Mouse (Mus musculus): ENCODE results near the gene Ckm. TPM values are rescaled to one million over a fixed set of nuclear protein-coding genes. Genes with fewer than 3 reads are reported as not detected.

The Ckm gene
- polyA plus RNA-seq, 1 experiment from 2014 or later: 0.82 TPM

DNA sequence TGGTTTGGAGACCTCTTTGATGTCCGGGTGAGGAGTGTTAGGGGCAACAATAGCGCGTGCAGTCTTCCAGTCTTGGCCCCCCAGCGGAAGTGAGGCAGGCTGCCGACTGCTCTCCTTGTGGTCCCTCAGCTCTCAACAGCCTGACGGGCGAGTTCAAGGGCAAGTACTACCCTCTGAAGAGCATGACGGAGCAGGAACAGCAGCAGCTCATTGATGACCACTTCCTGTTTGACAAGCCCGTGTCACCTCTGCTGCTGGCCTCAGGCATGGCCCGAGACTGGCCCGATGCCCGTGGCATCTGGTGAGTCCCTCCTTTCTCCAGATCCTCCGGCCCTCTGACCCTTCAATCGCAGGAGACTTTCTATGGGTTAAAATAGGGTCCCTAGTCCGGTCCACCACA, 12.0 kb downstream of the Ckm start:
- Histone ChIP-seq H3K9me3 (replicated peaks) (0 out of 2 replicates have a peak, but pooled peaks cover 4% of the 10 kb centered on the region), H3K4me1 (replicated peaks) (peaks cover 18% of the 10 kb centered on the region), H3K4me3 (replicated peaks) (no peak overlapping the region), H3K27me3 (peaks cover 76% of the 10 kb centered on the region), H3K36me3 (no peaks in the 10 kb centered on the region), H3K4me2 (no peak overlapping the region), H3K9ac (no peak overlapping the region), H3K27ac (no peak overlapping the region)
- DNase-seq (no peak), ATAC-seq (ENCODE audit: low read depth) (no peak)
- WGBS (ENCODE audit: insufficient replicate concordance): 47% methylated on average over 15 of the region's 15 CpGs

DNA sequence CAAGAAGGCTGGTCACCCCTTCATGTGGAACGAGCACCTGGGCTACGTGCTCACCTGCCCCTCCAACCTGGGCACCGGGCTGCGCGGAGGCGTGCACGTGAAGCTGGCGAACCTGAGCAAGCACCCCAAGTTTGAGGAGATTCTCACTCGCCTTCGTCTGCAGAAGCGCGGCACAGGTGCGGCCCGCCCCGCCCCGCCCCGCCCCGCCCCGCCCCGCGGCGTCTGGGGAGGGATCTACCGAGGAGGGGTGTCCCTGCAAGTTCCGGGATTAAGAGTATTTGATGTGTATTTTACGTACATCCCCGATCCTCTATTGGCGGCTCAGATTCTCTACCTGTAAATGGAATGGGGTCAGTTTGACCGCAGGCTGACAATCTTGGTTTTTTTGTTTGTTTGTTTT, 15.5 kb downstream of the Ckm start:
- Histone ChIP-seq H3K27ac (no peak overlapping the region), H3K9me3 (replicated peaks) (no peaks in the 10 kb centered on the region), H3K4me1 (replicated peaks) (peaks cover 19% of the 10 kb centered on the region), H3K27me3 (peaks cover 79% of the 10 kb centered on the region), H3K9ac (no peak overlapping the region), H3K4me3 (replicated peaks) (no peak overlapping the region), H3K4me2 (no peak overlapping the region), H3K36me3 (no peaks in the 10 kb centered on the region)
- 8% methylated on average over 28 of the region's 28 CpGs for WGBS (ENCODE audit: insufficient replicate concordance)
- ATAC-seq (ENCODE audit: low read depth) (no peak), DNase-seq (no peak)

DNA sequence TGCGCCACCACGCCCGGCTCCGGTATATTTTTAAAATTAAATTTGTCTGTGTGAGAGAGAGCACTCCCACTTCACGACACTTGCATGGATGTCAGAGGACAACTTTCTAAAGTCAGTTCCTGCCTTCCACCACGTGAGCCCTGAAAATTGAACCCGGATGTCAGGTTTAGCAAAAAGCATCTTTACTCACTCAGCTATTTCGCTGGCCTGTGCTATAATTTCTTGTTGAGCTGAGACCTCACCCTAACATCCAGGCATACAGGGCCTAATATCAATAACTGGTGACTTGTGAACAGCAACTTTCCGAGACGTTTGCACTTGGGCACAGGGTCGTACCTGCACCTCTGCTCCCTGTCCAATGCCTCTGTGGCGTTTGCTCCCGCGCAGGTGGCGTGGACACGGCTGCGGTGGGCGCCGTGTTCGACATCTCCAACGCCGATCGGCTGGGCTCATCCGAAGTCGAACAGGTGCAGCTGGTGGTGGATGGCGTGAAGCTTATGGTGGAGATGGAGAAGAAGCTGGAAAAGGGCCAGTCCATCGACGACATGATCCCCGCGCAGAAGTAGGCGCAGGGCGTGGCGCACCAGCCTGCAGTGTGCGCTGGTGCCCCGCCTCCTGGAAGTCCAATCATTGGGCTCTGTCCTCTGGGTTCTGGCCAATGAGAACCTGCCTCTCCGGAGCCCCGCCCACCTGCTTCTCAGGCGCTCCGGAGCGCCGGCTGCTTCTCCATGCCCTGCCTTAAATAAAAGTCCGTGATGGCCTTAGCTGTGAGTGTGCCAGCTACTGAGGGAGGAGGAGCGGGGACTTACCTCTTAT, 16.5 kb downstream of the Ckm start:
- peak overlapping the region; percentile 61 for H3K4me2 ChIP-seq
- H3K27ac ChIP-seq: no peak overlapping the region
- H3K4me1 ChIP-seq (replicated peaks): peaks cover 19% of the 10 kb centered on the region
- 10% methylated on average over 43 of the region's 43 CpGs for WGBS (ENCODE audit: insufficient replicate concordance)
- DNase-seq (peak; percentile 79), ATAC-seq (ENCODE audit: low read depth) (peak; percentile 91)
- peak overlapping the region; percentile 25 for H3K4me3 ChIP-seq (replicated peaks)
- H3K36me3 ChIP-seq: peaks cover 6% of the 10 kb centered on the region
- H3K27me3 ChIP-seq: peaks cover 70% of the 10 kb centered on the region
- H3K9ac ChIP-seq: no peak overlapping the region
- no peaks in the 10 kb centered on the region for H3K9me3 ChIP-seq (replicated peaks)

DNA sequence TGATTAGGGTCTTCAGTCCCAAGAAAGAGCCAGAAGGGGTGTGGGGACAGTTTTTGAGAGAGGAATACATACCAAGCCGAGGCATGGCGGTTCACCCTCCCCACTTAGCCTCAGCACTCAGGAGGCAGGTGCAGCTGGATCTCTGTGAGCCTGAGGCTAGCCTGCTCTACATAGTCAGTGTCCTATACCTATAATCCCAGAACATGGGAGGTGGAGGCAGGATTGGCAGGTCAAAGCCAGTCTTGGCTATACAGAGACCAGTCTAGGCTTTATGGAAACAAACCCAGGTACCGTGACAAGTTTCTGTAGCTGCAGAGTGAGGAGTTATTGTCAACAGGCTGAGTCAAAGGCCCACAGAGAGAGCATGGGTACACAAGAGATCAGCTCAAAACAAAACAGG, 18.5 kb downstream of the Ckm start:
- 65% methylated on average over 3 of the region's 3 CpGs for WGBS (ENCODE audit: insufficient replicate concordance)
- DNase-seq: no peak
- Histone ChIP-seq H3K4me1 (replicated peaks) (peaks cover 19% of the 10 kb centered on the region), H3K9ac (no peak overlapping the region), H3K9me3 (replicated peaks) (no peaks in the 10 kb centered on the region), H3K4me3 (replicated peaks) (no peak overlapping the region), H3K27me3 (peaks cover 49% of the 10 kb centered on the region), H3K4me2 (no peak overlapping the region), H3K27ac (no peak overlapping the region), H3K36me3 (peaks cover 25% of the 10 kb centered on the region)
- no peak for ATAC-seq (ENCODE audit: low read depth)

DNA sequence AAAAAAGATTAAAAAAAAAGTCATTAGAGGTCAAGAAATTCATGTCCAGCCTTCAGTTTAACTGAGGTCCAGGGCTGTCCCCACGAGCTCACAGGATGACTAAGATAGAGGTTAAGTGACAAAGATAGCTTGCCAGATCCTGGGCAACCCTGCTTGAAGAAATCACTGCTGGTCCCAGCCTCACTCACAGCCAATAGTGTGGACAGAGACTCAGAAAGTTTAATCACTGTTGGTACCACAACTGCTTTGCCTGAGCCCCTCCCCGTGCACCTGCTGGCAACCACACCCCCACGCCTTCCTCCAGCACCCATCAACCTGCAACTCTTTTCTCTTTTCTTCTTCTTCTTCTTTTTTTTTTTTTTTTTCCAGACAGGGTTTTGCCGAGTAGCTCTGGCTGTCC, 19.5 kb downstream of the Ckm start:
- H3K4me1 ChIP-seq (replicated peaks): peaks cover 19% of the 10 kb centered on the region
- no peak overlapping the region for H3K27ac ChIP-seq
- H3K36me3 ChIP-seq: peaks cover 33% of the 10 kb centered on the region
- ATAC-seq (ENCODE audit: low read depth): no peak
- no peak overlapping the region for H3K4me3 ChIP-seq (replicated peaks)
- no peaks in the 10 kb centered on the region for H3K9me3 ChIP-seq (replicated peaks)
- no peak overlapping the region for H3K4me2 ChIP-seq
- WGBS (ENCODE audit: insufficient replicate concordance): 58% methylated on average over 4 of the region's 4 CpGs
- H3K27me3 ChIP-seq: peaks cover 40% of the 10 kb centered on the region
- no peak for DNase-seq
- H3K9ac ChIP-seq: no peak overlapping the region

DNA sequence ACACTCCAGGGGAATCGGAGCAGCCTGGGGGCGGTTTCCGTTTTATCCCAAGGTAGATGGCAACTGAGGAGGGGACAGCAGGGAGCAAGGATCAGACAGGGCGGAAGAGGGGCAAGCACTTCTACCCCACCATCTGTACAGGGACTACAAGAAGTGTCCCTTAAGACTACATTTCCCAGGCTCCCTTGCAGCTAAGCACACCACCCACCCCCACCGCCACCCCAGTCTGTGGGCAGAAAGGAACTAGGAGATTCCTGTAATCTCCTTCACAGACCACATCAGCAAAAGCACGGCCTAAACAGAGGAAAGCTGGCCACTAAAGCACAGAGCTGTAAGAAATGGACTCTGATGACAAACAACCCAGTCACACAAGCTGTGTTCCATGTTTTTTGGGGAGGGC, 21.8 kb downstream of the Ckm start:
- Histone ChIP-seq H3K27ac (no peak overlapping the region), H3K9me3 (replicated peaks) (no peaks in the 10 kb centered on the region), H3K27me3 (peaks cover 17% of the 10 kb centered on the region), H3K9ac (no peak overlapping the region), H3K4me3 (replicated peaks) (no peak overlapping the region), H3K4me1 (replicated peaks) (peaks cover 4% of the 10 kb centered on the region), H3K36me3 (peaks cover 48% of the 10 kb centered on the region), H3K4me2 (no peak overlapping the region)
- no peak for ATAC-seq (ENCODE audit: low read depth)
- DNase-seq: no peak
- WGBS (ENCODE audit: insufficient replicate concordance): 66% methylated on average over 6 of the region's 6 CpGs

DNA sequence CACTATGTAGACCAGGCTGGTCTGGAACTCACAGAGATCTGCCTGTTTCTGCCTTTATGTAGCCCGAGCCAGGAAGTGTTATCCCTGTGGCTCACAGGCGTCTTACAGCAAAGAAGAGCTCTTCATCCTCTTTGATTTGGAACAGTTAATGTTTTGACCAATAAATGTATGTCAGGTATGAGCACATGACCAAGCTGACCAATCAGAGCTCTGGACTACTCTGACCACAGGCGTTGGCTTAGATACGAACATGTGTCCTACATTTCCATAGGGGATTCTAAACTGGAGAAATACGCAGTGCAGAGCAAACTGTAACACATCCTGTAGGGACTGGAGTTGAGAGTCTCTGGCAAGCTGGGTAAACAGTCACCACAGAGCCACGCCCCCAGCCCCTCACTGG, 22.3 kb downstream of the Ckm start:
- Histone ChIP-seq H3K4me3 (replicated peaks) (no peak overlapping the region), H3K9ac (no peak overlapping the region), H3K27me3 (peaks cover 11% of the 10 kb centered on the region), H3K27ac (no peak overlapping the region), H3K36me3 (peaks cover 53% of the 10 kb centered on the region), H3K9me3 (replicated peaks) (no peaks in the 10 kb centered on the region), H3K4me1 (replicated peaks) (no peaks in the 10 kb centered on the region), H3K4me2 (no peak overlapping the region)
- ATAC-seq (ENCODE audit: low read depth) (no peak), DNase-seq (no peak)
- WGBS (ENCODE audit: insufficient replicate concordance): 68% methylated on average over 6 of the region's 6 CpGs

DNA sequence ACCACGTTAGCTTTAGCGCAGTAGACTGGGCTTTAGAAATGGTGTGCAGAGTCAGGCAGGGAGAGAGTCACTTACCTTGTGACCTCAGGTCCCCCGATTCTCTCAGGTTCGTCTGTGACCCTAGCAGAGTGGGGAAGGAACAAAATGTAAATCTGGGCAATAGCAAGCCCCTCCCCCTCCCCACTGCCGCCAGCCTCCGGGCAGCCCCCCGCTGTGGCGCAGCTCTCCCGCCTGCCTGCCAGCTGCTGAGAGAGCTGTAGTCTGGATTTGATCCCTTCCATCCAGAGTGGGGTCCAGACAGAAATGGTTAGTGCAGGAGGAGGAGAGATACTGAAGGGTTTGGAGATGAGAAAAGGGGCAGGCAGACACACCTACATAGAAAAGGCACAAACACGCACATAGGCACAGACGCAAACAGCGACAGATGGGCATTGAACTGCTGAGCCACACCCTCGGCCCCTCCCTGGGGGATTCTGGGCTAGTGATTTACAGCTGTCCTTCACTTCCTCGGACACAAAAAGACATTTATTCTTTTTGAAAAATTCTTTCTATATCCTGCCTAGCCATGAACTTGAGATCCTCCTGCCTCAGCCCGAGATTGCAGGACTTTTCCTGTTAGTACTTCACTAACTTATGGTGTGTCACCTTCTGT, 23.5 kb downstream of the Ckm start:
- no peak overlapping the region for H3K4me3 ChIP-seq (replicated peaks)
- DNase-seq (no peak), ATAC-seq (ENCODE audit: low read depth) (no peak)
- no peak overlapping the region for H3K9ac ChIP-seq
- peaks cover 65% of the 10 kb centered on the region for H3K36me3 ChIP-seq
- 79% methylated on average over 15 of the region's 15 CpGs for WGBS (ENCODE audit: insufficient replicate concordance)
- H3K4me2 ChIP-seq: no peak overlapping the region
- no peaks in the 10 kb centered on the region for H3K9me3 ChIP-seq (replicated peaks)
- H3K27ac ChIP-seq: no peak overlapping the region
- no peaks in the 10 kb centered on the region for H3K27me3 ChIP-seq
- no peaks in the 10 kb centered on the region for H3K4me1 ChIP-seq (replicated peaks)

DNA sequence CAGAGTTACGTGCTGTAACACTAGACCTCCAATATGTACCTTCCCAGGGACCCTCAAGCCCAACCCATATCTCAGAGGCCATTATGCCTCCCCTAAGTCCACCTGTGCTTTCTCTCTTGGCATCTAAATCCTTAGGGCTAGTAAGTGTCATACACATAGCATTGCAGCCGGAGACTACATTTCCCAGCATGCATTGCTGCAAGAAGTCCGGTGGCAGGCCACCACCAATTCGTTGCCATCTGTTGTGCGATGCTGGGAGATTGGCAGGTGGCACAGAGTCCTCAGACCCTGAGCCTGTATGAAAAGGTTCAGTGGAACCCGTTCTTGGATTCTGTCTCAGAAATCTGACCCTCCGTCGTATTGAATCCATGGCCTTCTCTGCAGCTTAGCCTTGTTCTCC, 25.1 kb downstream of the Ckm start:
- H3K9ac ChIP-seq: no peak overlapping the region
- WGBS (ENCODE audit: insufficient replicate concordance): 73% methylated on average over 8 of the region's 8 CpGs
- H3K36me3 ChIP-seq: peaks cover 81% of the 10 kb centered on the region

DNA sequence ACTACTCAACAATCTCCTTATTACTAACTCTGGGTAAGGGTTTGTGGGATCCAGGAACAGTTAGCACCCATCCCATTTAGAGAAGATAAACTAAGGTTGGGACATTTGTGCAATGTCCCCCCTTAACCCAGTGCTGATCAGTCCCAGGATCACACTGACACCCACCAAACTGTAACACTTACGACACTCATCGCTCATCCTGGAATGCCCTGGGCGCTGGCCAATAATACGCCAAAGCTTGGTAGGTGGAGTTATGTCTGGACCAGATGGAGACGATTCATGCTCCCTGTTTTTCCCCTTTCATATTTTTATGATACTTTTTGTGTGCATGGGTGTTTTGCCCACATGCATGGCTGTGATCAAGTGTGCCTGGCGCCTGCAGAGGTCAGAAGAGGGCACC, 25.8 kb downstream of the Ckm start:
- H3K27ac ChIP-seq: no peak overlapping the region
- H3K4me2 ChIP-seq: no peak overlapping the region
- WGBS (ENCODE audit: insufficient replicate concordance): 79% methylated on average over 6 of the region's 6 CpGs
- no peaks in the 10 kb centered on the region for H3K27me3 ChIP-seq
- H3K9me3 ChIP-seq (replicated peaks): no peaks in the 10 kb centered on the region
- H3K4me1 ChIP-seq (replicated peaks): no peaks in the 10 kb centered on the region
- ATAC-seq (ENCODE audit: low read depth) (no peak), DNase-seq (no peak)
- H3K36me3 ChIP-seq: peaks cover 88% of the 10 kb centered on the region
- H3K9ac ChIP-seq: no peak overlapping the region
- H3K4me3 ChIP-seq (replicated peaks): no peak overlapping the region

More for the DNA sequence above, 25.1 kb downstream of the Ckm start:
- ATAC-seq (ENCODE audit: low read depth): no peak
- no peak overlapping the region for H3K4me3 ChIP-seq (replicated peaks)
- H3K27ac ChIP-seq: no peak overlapping the region
- DNase-seq: no peak
- H3K9me3 ChIP-seq (replicated peaks): no peaks in the 10 kb centered on the region
- no peaks in the 10 kb centered on the region for H3K27me3 ChIP-seq
- no peak overlapping the region for H3K4me2 ChIP-seq
- H3K4me1 ChIP-seq (replicated peaks): no peaks in the 10 kb centered on the region

DNA sequence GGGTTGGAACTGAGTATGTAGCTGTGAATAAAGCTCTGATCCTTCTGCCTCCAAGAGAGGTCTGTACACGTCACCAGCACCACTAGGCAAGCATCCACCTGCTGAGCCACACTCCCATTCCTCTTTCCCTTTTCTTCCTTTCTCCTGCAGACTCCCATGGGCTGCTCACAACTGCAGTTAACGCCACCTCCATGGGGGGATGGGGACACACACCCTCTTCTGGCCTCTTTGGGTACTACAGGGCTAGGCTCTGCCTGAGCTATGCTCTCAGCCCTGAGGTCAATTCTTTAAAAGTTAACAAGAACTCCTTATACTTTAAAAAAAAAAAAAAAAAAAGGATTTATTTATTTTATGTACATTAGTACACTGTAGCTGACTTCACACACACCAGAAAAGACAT, 27.9 kb downstream of the Ckm start:
- no peaks in the 10 kb centered on the region for H3K4me1 ChIP-seq (replicated peaks)
- no peak overlapping the region for H3K4me2 ChIP-seq
- no peak overlapping the region for H3K4me3 ChIP-seq (replicated peaks)
- peaks cover 86% of the 10 kb centered on the region for H3K36me3 ChIP-seq
- H3K9ac ChIP-seq: no peak overlapping the region
- H3K27me3 ChIP-seq: no peaks in the 10 kb centered on the region
- 81% methylated on average over 2 of the region's 2 CpGs for WGBS (ENCODE audit: insufficient replicate concordance)
- H3K27ac ChIP-seq: no peak overlapping the region
- DNase-seq (no peak), ATAC-seq (ENCODE audit: low read depth) (no peak)
- no peaks in the 10 kb centered on the region for H3K9me3 ChIP-seq (replicated peaks)

DNA sequence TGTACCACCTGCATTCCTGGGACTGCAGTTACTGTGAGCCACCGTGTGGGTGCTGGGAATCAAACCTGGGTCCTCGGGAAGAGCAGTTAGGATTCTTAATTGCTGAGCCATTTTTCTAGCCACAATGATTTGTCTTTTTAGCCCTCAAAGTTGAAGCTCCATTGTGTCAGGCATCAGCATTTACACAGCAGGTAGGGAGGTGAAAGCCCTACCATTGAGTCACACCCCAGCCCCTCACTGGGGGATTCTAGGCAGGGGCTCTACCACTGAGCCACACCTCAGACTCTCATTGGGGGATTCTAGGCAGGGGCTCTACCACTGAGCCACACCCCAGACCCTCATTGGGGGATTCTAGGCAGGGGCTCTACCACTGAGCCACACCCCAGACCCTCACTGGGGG, 31.7 kb downstream of the Ckm start:
- H3K27ac ChIP-seq: no peak overlapping the region
- WGBS (ENCODE audit: insufficient replicate concordance): 85% methylated on average over 2 of the region's 2 CpGs
- ATAC-seq (ENCODE audit: low read depth): no peak
- no peak overlapping the region for H3K4me2 ChIP-seq
- DNase-seq: no peak
- peaks cover 71% of the 10 kb centered on the region for H3K36me3 ChIP-seq
- no peaks in the 10 kb centered on the region for H3K27me3 ChIP-seq
- H3K9ac ChIP-seq: no peak overlapping the region
- H3K4me3 ChIP-seq (replicated peaks): no peak overlapping the region
- no peaks in the 10 kb centered on the region for H3K9me3 ChIP-seq (replicated peaks)
- H3K4me1 ChIP-seq (replicated peaks): peaks cover 3% of the 10 kb centered on the region

Measured in liver, embryonic 13.5 days (tissue).